Mouse (Mus musculus) testis, adult 2 months (tissue): ENCODE measurements around the gene Tbc1d17.

ENCODE experiments used
- CTCF ChIP-seq: fragments of 200-500 bp; IDR thresholded peaks from 2 replicates; pipeline ENCODE4 v1.5.1; 2012; ENCODE audit warnings: low read depth, mild to moderate bottlenecking, inconsistent platforms, low read length, moderate library complexity; ENCODE audit not compliant: control insufficient read depth, insufficient read depth, insufficient replicate concordance
- POLR2A ChIP-seq: fragments of 200-500 bp; IDR thresholded peaks from 2 replicates; pipeline ENCODE4 v1.6.1; 2012; ENCODE audit warnings: low read depth, mild to moderate bottlenecking, inconsistent platforms, low read length, moderate library complexity; ENCODE audit not compliant: control insufficient read depth

DNA sequence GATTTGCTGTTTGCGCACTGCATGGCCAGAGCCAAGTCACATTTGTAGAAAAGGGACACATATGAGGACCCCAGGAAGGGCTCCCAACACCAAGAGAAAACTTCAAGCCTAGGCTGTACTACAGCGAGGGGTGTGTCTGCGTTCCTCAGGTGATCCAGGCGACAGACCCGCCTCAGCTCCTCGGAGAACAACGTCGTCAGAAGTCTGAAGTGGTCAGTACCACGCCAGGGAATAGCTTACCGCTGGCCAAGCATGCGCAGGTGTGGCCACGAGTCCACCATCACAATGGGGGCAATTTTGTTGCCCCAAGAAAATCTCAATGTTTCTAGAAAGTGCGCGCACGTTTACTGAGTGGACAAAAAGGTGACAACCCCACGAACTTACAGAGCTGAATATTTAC lies 19.6 kb upstream of the Tbc1d17 start:
- TF ChIP-seq POLR2A: peak; percentile 44; the same call in 1 of the 2 replicates
- TF ChIP-seq CTCF: no peak
